Mouse (Mus musculus) ovary, adult 18-20 months (tissue): Measurements from ENCODE around the gene 4930404H24Rik.

Experiments used
- DNase-seq: peaks from one replicate; pipeline ENCODE4 v3.0.0; 2022; ENCODE audit warnings: low spot score, mixed read lengths

4930404H24Rik gene

DNA sequence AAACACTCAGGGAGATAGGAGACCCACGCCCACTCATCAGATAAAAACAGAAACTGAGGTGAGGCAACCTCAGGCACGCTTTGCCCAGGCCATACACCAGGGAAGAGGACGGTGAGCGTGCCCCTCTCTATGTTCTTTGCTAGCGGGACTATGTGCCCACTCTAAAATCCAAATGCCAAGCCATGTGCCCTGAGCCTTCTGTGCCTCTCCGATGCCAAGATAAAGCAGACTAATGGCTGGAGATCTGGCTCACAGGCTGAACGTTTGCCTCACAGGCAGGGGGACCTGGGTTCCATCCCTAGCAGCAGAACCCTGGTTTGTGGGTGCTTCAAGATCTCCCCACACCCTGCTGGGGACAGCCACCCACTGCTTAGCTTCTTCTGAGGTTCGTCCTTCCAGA is 17.5 kb downstream of the 4930404H24Rik start:
- no peak for DNase-seq

DNA sequence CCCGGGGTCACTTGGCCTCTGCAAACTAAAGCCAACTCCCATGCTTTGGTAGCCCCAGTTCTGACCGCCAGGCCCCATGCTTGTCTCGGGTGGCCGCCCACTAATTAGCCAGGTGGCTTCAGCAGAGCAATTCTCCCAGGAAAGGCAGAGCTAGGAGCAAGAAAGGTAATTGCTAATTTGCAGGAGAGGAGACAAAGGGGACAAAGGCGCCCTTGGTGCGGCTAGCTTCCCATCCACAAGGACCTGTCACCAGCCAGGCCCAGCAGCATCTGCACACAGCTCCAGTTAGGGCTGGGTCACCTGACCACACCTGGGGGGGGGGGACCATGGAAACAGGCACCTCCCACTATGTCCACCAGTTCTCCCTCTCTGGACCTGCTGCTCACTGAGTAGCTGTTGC is 19.0 kb downstream of the 4930404H24Rik start:
- no peak for DNase-seq

DNA sequence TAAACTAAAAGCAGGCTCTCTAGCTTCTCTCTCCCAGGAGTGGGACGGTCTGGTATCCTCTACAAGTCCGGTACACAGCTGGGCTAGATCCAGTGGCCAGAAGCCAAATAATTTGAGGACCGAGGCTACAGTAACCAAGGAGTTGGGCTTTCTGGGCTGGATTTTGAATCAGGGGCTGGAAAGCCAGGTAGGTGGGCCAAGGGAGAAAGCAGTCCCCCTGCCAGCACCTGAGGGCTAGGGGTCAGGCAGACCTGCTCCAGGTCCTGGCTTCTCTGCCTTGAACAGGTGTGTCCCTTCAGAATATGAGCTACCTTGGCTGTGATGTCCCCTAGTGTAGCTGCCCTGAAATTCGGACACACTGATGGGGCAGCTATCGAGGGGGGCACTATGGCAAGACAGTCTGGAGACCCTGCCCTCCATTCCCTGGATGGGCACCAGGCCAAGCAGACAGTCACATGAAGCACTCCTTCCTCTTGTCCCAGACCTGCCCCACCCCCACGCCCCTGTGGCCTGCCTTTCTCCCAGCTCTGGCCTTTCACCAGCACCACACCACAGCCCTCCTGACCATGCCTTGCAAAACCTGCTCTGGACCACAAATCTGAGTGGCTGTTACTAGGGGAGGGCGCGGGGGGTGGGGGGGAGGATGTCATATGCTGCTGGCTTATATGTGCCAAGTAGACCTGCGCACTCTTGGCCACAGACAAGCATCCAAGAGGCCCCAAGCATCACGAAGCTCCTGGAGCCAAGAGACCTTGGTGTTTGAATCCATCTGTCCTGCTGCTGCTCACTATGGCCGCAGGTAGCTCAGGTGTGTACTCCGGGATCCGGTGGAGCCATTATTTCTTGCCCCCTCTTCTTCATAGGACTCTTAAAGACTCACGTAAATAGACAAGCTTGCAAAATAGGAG is 20.1 kb downstream of the 4930404H24Rik start:
- no peak for DNase-seq

DNA sequence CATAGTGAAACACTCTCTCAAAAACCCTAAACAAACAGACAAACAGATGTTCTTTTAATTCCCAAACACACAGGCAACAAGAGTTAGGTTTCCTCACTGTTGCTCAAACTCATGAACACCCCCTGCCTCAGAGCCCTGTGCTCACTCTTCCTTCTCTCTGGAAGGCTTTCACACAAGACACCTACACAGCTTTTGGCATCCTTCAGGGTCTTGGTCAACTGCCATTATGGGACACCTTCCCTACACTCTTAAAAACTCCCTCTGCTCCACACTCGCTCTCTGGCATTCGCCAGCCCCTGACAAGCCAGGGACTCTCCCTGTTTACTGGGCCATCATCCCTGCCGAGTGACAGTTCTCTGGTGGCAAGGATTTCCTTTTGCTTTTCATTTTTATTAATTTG is 21.4 kb downstream of the 4930404H24Rik start:
- DNase-seq: no peak

DNA sequence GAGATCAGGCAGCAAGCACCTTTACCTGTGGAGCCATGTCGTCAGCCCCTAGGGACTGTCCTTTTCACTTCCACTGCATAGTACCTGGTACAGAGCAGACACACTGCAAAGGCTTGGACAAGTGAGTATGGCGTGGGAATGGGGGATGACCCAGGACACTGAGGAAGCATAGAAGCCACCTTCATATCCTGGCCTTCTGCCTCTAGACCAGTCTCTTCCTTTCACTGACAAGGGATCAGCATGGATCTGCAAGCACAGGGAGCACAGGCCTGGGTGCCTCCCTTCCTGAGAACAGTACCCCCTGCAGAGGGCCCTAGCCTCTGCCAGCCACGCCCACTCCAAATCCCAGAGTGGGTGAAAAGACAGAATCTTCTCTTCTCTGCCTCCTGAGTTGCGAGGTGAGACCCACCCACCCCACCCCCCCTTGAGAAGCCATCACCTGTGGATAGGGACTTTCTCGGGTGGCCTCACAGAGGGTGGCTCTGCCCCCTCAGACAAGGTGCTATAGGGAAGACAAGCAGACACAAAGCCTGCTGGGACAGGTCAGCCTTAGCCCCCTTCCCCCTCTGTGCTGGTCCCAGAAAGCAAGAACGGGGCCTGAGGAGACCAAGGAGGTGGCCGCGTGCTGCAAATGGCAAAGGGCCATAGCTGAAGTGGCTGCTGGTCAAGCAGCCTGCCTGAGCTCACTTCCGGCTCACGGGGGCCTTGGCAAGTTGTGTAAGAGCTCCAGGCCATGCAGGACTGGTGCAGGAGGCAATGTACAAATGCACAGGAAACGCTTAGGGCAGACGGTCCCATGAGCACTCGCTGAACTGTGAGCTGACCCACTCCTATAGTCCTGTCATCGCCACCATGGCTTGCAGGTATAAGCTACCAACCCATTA is 22.1 kb downstream of the 4930404H24Rik start:
- DNase-seq: no peak

DNA sequence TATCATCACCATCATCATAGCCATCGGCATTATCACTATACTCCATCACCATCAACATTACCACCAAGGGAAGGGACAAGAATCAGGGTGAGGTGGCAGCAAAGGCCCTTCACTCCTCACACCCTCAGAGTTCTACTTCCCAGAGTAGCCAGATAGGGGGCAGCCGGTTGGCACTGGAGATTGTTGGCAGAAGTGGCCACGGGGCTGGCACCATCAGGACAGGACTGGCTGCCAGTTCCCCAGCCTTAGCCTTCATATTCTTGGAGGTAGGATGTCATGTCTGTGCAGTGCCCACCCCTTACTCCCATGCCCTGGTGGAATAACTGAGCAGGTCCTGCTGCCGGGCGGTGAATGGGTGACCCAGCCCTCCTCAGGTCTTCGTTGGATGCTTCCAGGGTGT is 23.0 kb downstream of the 4930404H24Rik start:
- no peak for DNase-seq

DNA sequence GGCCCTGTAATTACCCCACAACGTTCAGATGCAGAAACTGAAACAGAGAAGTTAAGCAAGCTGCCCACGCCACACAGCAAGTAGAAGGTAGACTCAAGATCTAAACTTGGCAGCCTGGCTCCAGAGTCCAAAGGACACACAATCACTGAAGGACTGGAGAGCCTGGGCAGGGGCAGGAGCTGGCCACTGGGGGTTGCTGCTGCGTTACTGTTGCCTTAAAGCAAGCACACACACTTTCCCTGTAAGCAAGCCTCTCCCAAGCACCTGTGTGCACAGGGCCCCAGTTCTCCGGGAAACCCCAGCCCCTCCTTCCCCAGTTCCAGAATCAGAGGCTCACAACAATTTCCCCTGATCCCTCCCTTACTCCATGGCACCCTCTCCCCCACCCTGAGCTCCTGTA is 24.4 kb downstream of the 4930404H24Rik start:
- no peak for DNase-seq

DNA sequence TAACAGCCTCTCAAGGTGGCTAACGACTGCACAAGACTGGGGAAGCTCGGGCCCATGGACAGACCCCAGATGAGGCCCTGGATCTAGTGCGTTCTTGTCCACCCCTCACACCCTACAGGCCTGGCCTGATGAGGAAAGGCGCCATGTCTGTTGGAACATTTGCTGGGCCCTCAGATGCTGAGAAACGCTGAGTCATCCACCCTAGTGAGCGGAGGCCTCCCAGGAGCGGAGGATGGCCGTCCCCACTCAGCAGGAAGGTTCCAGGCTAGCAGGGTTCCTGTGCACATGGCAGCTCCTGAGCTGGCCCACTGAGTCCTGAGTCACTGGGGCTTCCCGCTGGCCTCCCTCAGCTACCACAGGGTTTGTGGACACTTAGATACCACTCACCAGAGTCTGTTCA is 27.5 kb downstream of the 4930404H24Rik start:
- DNase-seq: no peak

DNA sequence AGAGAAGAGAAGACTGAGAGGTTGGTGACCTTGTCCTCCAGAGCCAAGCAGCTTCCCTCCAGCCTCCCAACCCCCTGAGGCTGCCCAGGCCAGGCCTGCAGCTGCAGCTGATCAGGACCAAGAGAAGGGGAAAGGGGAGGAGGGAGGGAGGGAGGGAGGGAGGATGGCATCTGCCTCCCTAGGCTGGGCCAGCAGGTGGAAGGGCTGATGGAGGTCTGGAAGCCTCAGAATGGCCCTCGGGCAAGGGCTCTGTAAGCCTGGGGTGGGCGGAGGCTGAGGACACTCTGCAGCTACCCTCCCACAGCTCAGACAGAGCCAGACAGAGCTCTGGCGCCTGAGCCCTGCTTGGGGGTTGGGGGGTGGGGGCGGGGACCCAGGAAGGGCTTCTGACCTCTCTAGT is 29.7 kb downstream of the 4930404H24Rik start:
- DNase-seq: no peak

DNA sequence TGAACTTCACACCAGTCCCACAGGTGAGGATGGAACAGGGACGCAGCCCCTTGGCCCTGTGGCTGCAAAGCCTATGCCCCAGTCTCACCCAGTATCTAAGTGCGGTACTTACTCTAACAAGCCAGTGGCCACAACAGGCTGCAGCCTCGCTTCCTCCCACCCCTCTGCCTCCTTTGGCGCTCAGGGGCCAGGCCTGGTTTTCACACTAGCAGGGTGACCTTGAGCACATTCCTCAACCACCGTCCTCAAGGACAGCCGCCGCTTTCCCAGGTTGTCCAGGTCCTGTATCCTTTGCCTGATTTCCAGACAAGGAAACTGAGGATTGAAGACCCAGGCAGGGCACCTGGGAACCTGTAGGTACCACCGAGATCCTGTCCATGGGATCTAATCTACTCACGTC is 30.6 kb downstream of the 4930404H24Rik start:
- DNase-seq: no peak

DNA sequence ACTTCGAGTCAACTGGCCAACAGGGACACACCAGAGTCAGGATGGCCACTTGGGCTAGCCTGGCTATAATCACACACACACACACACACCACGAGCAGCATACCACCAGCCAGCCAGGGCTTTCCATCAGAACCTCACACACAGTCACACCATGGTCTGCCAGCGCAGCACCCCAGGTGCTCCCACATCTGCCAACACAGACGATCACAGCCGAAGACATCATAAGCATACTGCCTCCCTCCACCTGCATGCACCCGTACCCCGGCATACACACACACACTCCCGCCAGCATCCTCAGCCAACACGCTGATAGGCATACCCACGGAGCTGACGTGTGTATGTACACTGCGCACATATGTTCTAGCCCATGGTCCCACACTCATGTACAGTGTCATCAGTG is 31.1 kb downstream of the 4930404H24Rik start:
- no peak for DNase-seq

DNA sequence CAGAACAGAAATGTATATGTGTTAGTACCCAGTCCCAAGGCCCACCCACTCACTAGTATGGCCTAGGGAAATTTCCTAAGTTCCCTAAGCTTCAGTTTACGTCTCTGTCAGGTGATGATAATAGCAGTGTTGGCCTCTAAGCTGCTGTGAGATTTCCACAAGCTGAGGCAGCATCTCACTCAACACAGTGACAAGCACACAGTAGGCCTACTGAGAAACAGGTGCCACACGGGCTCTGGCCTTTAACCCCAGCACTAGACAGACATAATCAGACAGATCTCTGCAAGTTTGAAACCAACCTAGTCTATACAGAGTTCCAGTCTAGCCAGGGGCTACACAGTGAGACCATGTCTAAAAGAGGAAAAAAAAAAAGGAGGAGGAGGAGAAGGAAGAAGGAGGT is 32.1 kb downstream of the 4930404H24Rik start:
- no peak for DNase-seq

DNA sequence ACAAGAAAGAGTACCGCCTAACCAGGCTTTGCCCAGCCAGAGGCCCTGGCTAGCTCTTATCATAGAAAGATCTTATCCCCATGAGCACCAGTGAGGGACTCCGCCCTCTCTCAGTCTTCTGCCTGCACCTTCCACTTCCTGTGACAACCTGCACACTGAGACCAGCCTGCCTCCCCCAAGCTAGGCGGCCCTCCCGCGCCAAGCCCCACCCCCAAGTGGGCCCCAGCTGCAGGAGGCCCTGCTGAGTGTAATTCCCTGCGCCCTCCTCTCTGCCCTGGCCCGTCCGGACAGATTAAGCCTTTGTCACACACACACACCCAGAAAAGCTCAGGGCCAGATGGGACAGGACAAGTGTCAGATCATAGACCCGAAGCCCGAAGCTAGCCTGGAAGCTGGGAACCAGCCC is 33.3 kb downstream of the 4930404H24Rik start:
- no peak for DNase-seq

DNA sequence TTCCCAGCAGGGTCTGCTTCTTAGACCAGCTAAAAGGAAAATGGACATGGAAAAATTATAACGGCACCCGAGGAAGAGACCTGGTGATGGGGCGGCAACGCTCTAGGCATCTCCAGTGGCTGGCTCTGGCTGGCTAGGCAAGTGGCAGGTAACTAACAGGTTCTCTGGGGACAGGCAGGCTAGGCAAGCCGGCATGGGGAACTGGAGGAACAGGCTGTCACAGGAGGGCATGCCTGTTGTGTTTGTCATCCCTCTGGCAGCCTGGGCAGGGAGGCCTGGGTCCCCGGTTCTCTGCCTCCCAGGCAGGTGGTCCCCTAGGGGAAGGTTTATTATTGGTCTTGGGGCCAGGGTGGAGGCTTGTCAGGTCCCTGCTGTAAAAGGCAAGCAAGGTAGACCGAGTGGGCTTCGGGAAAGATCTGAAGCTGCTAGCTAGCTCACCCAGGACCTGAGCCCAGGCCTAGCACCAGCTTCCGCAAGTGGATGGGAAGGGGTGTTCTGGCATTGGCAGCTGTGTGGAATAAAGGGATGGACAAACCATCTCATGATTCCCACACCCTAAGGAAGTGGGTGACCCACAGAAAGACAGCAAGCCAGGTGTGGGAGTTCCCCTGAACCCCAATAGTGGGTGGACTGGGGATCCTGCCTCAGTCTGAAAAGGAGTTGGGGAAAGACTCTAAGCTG is 34.4 kb downstream of the 4930404H24Rik start:
- DNase-seq: no peak

DNA sequence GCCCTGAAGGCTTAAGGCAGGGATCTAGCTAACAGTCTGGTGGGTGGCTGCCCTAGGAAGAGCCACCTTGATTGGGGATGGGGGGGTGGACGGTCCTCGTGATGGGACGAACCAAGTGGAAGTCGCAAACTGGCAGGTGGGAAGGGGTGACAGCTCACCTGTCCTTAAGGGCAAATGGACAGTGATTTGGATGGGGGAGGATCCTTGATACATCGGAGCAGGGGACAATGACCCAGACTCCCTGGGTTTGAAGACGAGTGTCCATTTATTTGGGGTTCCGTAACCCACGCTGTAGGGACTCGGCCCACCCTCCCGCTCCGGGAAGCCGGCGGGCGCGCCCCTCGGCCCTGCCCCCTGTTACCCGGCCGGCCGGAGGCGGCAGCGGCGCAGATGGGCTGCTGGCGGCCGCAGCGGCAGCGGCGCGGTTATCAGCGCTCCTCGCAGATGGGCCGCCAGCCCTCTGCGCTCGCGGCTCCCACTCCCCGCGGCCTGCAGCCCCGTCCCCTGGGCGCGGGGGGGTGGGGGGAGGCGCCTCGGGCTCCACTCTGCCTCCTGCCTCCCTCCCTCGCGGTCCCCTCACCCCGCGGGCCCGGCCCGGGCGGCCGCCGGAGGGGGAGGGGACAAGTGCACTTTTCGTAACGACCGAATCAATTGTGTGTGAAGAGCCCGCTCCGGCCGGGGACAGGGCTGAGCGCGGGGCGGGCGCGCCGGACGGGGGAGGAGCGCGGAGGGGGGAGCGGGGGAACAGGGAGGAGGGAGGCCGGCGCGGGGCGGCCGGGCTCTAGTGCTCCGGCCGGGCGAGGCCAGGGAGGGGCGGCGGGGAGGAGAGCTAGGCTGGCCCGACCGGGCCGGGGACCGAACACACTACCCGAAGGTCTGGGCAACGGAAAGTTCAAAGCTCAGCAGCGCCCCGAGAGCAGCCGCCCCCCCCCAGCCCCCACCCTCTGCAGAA is 35.3 kb downstream of the 4930404H24Rik start:
- DNase-seq: peak; percentile 38

DNA sequence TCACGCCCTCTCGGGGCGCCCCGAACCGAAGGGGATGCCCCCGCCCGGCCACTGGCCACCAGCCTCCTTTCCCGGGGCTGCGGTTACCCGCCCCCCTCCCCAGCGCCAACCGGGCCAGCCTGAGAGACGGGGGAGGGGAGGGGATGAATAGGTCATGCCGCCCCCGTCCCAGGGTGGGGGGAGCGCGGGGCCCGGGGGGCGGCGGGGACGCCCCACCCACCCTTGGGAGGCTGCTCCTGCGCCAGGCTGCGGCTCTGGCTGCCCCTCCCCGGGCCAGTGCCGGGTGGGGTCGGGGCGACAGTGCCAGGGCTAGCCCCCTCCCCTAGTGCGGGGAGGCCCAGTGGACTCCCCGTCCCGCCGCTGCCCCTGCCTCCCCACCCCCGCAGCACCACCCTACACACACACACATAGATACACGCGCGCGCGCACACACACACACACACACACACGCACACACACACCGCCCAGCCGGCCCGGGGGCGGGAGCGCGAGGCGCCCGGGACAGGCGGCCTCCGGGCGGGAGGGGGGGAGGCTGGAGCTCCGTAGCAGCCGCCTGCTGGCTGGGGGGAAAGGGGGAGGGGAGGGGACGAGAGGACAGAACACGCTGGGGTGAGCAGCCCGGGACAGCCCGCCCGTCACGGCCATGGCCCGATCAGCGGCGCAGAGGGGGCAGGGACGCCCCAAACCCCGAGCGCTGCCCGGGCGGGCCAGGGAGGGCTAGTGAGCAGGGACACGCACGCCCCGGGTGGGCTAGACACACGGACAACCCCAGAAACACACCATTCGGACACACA is 36.2 kb downstream of the 4930404H24Rik start:
- no peak for DNase-seq

DNA sequence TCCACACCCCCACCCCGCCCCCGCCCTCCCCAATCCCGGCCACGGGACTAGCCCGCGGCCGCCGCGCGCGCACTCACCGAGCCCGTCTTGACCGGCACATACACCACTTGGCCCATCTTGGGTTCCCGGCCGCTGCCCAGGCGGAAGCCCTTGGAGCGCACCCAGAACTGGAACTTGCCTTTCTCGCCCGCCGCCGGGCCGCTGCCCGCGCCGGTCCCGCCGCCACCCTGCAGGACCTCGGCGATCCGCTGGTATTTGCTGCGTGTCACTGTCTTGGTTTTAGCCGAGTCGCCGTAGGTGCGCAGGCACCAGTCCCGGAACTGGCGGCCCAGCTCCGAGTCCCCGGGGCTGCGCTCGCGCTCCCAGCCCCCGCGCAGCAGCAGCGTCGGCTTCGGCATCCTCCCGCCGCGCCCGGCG is 36.8 kb downstream of the 4930404H24Rik start:
- no peak for DNase-seq

DNA sequence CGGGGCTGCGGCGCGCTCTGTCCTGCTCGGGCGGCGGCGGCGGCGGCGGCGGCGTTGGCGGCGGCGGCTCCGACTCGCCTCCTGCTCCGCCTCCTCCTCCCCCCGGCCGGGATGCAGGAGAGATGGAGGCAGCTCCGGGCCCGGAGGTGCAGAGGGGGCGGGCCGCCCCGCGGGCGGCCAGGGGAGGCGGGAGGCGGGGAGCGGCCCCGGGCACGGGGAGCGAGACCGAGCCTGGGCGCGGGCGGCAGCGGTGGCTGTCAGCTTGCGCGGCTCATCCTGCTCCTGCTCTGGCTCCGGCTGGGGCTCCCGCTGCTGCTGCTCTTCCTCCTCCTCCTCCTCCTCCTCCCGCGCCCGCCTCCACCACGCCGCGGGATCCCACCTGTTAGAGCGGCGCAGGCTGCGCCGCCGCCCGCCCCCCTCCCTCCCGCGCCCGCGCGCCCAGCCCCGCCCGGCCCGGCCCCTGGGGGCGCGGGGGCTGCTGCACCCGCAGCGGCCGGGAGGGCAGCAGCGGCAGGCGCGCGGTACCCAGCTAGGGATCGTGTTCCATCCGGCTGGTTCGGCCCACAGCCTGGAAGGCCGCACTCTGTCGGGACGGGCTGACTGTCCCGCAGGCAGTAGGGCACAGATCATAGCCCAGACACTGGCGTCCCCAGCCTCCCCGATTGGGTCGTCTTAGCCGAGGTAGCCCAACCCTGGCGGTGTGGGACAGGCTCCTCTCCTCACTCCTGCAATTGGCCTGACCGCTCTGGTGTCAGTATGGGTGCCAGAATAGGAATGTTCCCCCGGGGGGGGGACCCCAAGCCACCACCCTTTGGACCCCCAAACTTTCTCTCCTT is 37.6 kb downstream of the 4930404H24Rik start, which contains the start of gene Nol4l:
TSS of gene Nol4l (minus strand) at position 41 of the 836 bp plus-strand sequence.
- no peak for DNase-seq

DNA sequence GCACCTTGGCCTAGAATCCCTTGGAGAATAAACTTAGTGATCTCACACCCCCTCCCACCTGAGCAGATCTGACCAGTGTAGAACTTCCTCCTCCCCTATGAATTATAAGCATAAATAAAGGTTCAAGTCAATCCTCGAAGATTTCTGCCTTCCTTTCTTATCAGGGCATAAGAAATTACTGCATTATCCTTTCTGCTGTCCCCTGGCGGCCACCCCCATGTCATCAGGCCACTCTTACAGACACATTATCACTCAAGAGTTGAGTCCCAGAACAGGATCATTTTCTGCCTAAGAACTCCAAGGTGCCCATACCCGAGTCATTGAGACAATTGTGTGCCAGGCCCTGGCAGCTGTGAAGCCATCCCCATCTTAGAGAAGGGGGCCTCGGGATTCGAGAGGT is 38.4 kb downstream of the 4930404H24Rik start:
- no peak for DNase-seq
